Comparison of ENCODE assay signal across 16 mouse cellular contexts in genomic region chr7:129759848-129760247, GRCm38 (mm10).
A peak's percentile ranks its signal among the peaks of the same experiment; 100 is the strongest.
DNase-seq lines count a peak whose midpoint lies in the region; ATAC-seq and TF ChIP-seq lines count a peak whose summit lies in the region.
"Had no signal": no experiment of that assay in that cellular context is flagged by ENCODE, and none has a peak within 500 bp of the region (broad histone marks: within the 10 kb centered on the region; RNA-seq: fewer than 3 reads in every experiment).

No protein-coding gene starts in this region.

- H3K9ac ChIP-seq in midbrain, embryonic 16.5 days (ENCODE audit: low read depth, low read length) = no peak overlapping the region
- H3K9ac ChIP-seq in liver, embryonic 14.5 days (replicated peaks) = no peak overlapping the region
- H3K9ac ChIP-seq: hindbrain, embryonic 12.5 days; kidney, embryonic 15.5 days; limb, embryonic 13.5 days; midbrain, embryonic 15.5 days had no signal

- no peak overlapping the region for H3K4me3 ChIP-seq in midbrain, embryonic 10.5 days
- H3K4me3 ChIP-seq in midbrain, embryonic 16.5 days (ENCODE audit: low read depth, low read length) = no peak overlapping the region
- H3K4me3 ChIP-seq in liver, embryonic 14.5 days (ENCODE audit: insufficient read depth in 1 of 2, low read depth in 2 of 2, low read length in 2 of 2) = no peak overlapping the region
- H3K4me3 ChIP-seq: heart, adult 2 months; hindbrain, embryonic 12.5 days; kidney, embryonic 15.5 days; limb, embryonic 13.5 days; midbrain, embryonic 15.5 days had no signal

- DNase-seq in midbrain, embryonic 10.5 days (ENCODE audit: low spot score) = no peak
- DNase-seq in liver, embryonic 14.5 days (ENCODE audit: low read depth in 3 of 3, low spot score in 3 of 3) = peak in 2 of 3 experiments; percentile 3 to 10
- DNase-seq in cerebellum, postnatal 10 days = no peak
- DNase-seq in frontal cortex, postnatal 14 days (ENCODE audit: low spot score in 2 of 2) = no peak
- DNase-seq: heart, adult 2 months; layer of hippocampus, adult 9-11 months; thymus, postnatal 25 days had no signal

- 0 out of 2 replicates have a peak overlapping the region, but pooled peaks have one; percentile 38 for H3K27ac ChIP-seq in midbrain, embryonic 10.5 days (replicated peaks)
- H3K27ac ChIP-seq in midbrain, embryonic 16.5 days (ENCODE audit: low read length) = no peak overlapping the region
- no peak overlapping the region for H3K27ac ChIP-seq in liver, embryonic 14.5 days
- H3K27ac ChIP-seq: heart, adult 2 months; hindbrain, embryonic 12.5 days; kidney, embryonic 15.5 days; midbrain, embryonic 15.5 days had no signal

- ATAC-seq in midbrain, embryonic 16.5 days = no peak
- peak; percentile 83 for ATAC-seq in common myeloid progenitor, adult 5-6 weeks (replicated peaks; ENCODE audit: low read depth, poor library complexity, severe bottlenecking)
- ATAC-seq in liver, embryonic 14.5 days (ENCODE audit: insufficient read depth) = no peak
- peak; percentile 80 for ATAC-seq in neutrophil, adult 5-6 weeks (ENCODE audit: extremely low read depth, insufficient number of reproducible peaks, low FRiP score, poor library complexity, severe bottlenecking)
- ATAC-seq: activated CD4-positive, CD25-positive, alpha-beta regulatory T cell, adult 4 months; forebrain, embryonic 16.5 days; midbrain, embryonic 15.5 days had no signal

- H3K4me2 ChIP-seq in midbrain, embryonic 16.5 days (ENCODE audit: low read length) = no peak overlapping the region
- H3K4me2 ChIP-seq in liver, embryonic 14.5 days (ENCODE audit: low read depth) = no peak overlapping the region
- H3K4me2 ChIP-seq: hindbrain, embryonic 12.5 days; kidney, embryonic 15.5 days; limb, embryonic 13.5 days; midbrain, embryonic 15.5 days had no signal

- 86% methylated on average over 4 of the region's 4 CpGs for WGBS in midbrain, embryonic 10.5 days
- WGBS in midbrain, embryonic 16.5 days = 78% methylated on average over 4 of the region's 4 CpGs
- WGBS in liver, embryonic 14.5 days (ENCODE audit: insufficient replicate concordance) = 17% methylated on average over 4 of the region's 4 CpGs

- peaks cover 22% of the 10 kb centered on the region for H3K4me1 ChIP-seq in midbrain, embryonic 10.5 days
- no peaks in the 10 kb centered on the region for H3K4me1 ChIP-seq in midbrain, embryonic 16.5 days (ENCODE audit: control insufficient read depth, insufficient read depth, low read length)
- peaks cover 0 to 2% of the 10 kb centered on the region in 2 experiments; a peak in 1 of 4 replicates for H3K4me1 ChIP-seq in liver, embryonic 14.5 days (replicated peaks; ENCODE audit: control insufficient read depth in 2 of 2, insufficient read depth in 2 of 2, low read length in 1 of 2)
- H3K4me1 ChIP-seq: midbrain, embryonic 15.5 days had no signal

- H3K9me3 ChIP-seq in midbrain, embryonic 10.5 days (replicated peaks) = 0 out of 2 replicates have a peak, but pooled peaks cover 6% of the 10 kb centered on the region
- 0 out of 2 replicates have a peak, but pooled peaks cover 2% of the 10 kb centered on the region for H3K9me3 ChIP-seq in midbrain, embryonic 16.5 days (replicated peaks; ENCODE audit: control insufficient read depth, low read length, poor library complexity, severe bottlenecking)
- no peaks in the 10 kb centered on the region for H3K9me3 ChIP-seq in liver, embryonic 14.5 days (ENCODE audit: control insufficient read depth, low read length)
- H3K9me3 ChIP-seq: hindbrain, embryonic 12.5 days; kidney, embryonic 15.5 days; midbrain, embryonic 15.5 days had no signal

- TF ChIP-seq CTCF in liver, embryonic 14.5 days (IDR thresholded peaks at IDR 0.05; ENCODE audit: low read depth) = no peak

- no peak for TF ChIP-seq EP300 in liver, embryonic 14.5 days (IDR thresholded peaks at IDR 0.05; ENCODE audit: low read depth)

- H3K36me3 ChIP-seq in midbrain, embryonic 10.5 days = no peaks in the 10 kb centered on the region
- H3K36me3 ChIP-seq in midbrain, embryonic 16.5 days (ENCODE audit: control insufficient read depth, insufficient read depth, low read length) = no peaks in the 10 kb centered on the region
- no peaks in the 10 kb centered on the region for H3K36me3 ChIP-seq in liver, embryonic 14.5 days (replicated peaks; ENCODE audit: control insufficient read depth, insufficient read depth, low read depth)
- H3K36me3 ChIP-seq: hindbrain, embryonic 12.5 days; kidney, embryonic 15.5 days; limb, embryonic 13.5 days; midbrain, embryonic 15.5 days had no signal

- no peaks in the 10 kb centered on the region for H3K27me3 ChIP-seq in midbrain, embryonic 10.5 days (ENCODE audit: low read depth, poor library complexity, severe bottlenecking)
- no peaks in the 10 kb centered on the region for H3K27me3 ChIP-seq in midbrain, embryonic 16.5 days (ENCODE audit: control insufficient read depth, insufficient read depth, low read depth, low read length)
- no peaks in the 10 kb centered on the region for H3K27me3 ChIP-seq in liver, embryonic 14.5 days (ENCODE audit: control insufficient read depth, insufficient read depth, low read length)
- H3K27me3 ChIP-seq: hindbrain, embryonic 12.5 days; kidney, embryonic 15.5 days; limb, embryonic 13.5 days; midbrain, embryonic 15.5 days had no signal

Comparison
In these comparisons a context has a peak if more than half of its experiments do, and no peak if none do; other contexts are left out.
1. DNase-seq: peak in liver, embryonic 14.5 days (2 of 3); none in midbrain, embryonic 10.5 days (single experiment), cerebellum, postnatal 10 days (0 of 2) and frontal cortex, postnatal 14 days (0 of 2).
2. ATAC-seq: peak in common myeloid progenitor, adult 5-6 weeks (single experiment) and neutrophil, adult 5-6 weeks (single experiment); none in midbrain, embryonic 16.5 days (single experiment) and liver, embryonic 14.5 days (single experiment).